Mouse (Mus musculus) monocyte, adult 2 months (primary cell): Measurements from ENCODE around the gene Wnt11.

Source experiments
- DNase-seq, 2 experiments: peaks; one replicate each; pipeline ENCODE4 v3.0.0; 2022; ENCODE audit warnings: low spot score in 2 of 2, low read depth in 1 of 2

Gene Wnt11

DNA sequence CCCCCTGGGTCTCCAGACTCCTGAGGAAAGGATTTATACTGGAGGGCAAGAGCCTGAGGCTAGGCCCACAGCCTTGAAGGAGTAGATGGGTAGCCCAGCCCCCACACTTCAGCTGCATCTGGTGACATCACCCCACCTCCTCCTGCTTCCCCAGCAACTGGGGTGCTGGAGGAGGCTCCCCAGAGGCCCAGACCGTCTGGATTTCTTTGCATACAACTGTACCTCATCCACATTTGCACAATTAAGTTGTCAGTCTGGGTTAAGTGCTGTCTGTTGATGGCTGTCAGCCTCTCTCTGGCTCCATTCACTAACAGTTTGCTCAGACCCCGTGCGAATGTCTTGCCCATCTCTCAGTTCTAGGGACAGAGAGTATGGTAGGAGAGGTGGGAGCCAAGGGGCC, 6.9 kb upstream of the Wnt11 start:
- no peak for DNase-seq

- no peak for DNase-seq
Observed at GRCm38 (mm10) chr7:98828876-98829275, 6.0 kb upstream of the Wnt11 start.

DNA sequence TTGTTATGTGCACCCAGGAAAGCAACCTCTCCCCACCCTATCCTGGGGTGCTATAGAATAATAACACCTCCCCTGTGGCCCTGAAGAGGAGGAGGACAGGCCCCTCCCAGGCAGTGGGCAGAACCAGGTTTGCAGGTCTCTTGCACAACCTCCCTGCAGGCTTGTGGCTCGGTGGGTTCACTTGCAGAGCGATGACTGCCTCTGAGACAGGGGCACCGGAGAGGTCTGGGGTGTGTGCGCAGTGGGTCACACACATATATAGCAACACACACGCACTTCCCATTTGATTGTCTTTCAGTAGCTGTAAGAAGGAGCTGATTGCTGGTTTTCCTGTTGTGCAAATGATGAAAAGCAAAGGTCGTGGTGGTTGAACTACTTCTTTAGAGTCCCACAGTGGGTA, 3.6 kb upstream of the Wnt11 start:
- no peak for DNase-seq

DNA sequence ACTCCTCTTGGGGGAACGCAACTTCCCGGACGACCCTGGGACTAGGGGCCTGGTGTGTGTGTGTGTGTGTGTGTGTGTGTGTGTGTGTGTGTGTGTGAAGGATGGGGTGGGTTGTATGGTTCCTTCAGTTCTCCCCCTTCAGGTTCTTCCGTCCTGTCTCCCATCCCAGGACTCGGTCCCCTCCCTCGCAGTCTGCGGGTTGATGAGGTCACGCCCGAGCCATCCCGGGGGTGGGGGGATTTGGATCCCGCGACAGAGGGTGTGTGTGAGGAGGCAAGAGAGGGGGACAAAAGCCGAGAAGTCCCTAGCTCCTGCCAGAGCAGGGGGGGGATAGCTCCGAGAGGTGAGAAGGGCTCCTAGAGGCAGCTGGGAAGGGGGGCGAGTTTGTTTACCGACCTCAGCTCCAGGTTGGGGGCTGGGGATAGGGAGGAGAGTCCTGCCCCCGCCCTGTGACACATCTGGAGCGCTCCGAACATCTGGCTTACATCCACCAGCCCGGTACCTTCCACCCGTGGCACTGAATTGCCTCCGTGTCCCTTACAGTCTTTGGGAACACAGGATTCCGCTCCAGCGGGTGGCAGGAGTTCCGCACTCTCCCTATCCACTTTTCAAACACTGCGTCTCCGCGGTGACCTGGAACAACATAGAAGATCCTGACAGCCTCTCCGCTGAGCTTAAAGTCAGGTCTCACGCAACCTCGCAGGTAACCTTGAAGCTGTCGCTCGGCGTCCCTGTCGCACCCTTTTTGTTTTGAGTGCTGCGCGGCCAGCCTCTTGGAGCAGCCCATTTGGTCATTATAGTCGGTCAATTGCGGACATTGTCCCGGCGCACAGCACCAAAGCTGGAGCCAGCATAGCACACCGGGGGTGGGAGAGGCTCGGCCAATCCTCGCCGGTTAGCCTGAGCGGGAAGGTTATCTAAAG, 868 bp downstream of the Wnt11 start:
- no peak for DNase-seq

GRCm38 (mm10) chr7:98836646-98837045, 1.7 kb downstream of the Wnt11 start:
- DNase-seq: peak; percentile 55 to 69

DNA sequence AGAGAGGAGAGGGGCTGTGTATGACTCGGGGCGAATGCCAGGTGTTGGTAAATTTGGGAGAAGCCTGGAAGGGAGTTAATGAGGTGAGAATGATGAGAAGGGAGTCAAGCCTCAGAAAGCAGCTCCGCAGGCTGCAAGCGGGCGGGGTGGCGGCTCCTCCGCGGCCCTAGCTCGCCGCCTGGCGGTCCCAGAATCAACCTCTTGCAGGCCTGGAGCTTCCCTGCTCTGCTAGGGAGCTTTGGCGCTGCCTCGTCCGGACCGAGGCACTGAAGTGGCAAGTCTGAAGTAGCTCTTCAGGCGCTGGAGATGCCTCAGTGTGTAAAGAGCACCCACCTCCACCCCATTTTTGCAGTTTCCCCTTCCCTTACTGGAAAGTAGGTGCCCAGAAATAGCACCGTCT, 3.0 kb downstream of the Wnt11 start:
- DNase-seq: peak; percentile 38 to 53

DNA sequence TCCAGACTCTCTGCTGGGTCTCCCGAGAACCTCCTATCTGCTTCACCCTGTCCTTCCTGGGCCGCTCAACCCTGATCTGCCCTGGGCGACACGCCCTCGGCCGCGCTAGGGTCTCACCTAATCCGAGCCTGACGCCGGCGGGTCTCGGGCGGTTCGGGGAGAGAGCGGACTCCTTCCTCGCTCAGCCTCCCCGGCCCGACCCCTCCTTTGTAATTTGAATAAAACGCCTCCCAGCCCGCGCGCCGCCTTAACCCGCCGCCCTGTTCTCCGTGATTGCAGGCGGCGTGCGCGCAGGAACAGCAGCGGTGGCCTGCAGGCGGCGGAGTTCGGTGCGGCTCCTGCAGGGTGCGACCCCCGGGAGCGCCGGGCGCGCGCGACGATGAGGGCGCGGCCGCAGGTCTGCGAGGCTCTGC, 3.8 kb downstream of the Wnt11 start:
- no peak for DNase-seq

DNA sequence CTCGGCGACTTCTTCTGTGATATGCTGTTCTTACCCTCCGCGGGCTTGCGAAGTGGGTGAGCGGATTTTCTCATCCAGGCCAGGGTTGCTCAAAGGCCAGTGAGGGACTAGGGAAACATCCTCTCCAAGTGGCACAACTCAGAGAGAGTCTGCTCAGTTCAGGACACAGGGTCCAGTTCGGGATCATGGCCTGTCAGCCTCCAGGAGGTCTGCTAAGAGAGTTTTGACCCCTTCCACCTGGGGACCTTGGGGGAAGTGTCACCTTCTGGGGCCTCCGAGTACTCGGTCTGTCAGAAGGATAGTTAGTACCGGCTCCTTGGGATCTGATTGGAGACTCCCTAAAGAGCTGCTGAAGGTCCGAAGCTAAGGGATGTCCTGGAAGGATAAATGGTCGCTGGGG, 4.4 kb downstream of the Wnt11 start:
- DNase-seq: no peak

- DNase-seq: no peak
Observed at GRCm38 (mm10) chr7:98840771-98841170, 5.9 kb downstream of the Wnt11 start.

DNA sequence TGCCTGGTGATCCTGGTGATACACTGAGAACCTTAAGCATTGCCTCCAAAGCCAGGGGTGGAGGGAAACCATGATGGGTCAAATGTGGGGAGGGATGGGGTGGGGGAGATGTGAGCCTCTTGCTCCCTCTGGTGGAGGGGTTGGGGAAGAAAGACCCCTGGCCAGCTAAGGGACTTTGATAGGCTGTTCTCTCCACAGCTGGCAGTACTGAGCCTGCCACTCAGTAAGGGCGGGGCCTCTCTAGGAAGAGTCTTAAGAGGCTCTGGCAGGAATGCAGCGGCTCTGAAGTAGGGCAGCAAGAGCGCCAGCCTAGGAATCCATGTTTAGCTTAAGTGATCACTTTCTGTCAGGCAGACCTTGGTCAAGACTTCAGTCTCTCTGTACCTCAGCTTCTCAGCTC, 6.9 kb downstream of the Wnt11 start:
- no peak for DNase-seq

GRCm38 (mm10) chr7:98842997-98843396, 8.1 kb downstream of the Wnt11 start:
- no peak for DNase-seq

DNA sequence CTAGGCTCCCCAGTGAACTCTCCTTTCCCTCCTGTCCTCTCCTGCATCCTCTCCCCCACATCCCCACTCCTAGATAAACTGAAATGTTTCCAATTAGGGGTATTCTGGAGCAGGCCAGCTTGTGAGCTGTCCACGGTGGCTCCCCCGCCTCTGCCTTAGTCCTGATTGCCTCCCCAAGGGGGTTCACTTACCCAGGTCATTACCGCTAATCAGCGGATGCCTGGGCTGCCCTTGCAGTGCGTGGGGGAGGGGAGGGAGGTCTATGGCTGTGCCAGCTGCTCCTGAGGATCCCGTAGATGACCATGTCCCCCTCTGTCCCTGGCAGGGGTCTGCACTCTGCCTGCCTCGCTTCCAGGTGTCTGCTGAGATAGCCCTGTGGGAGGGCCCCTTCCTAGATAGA, 8.7 kb downstream of the Wnt11 start:
- no peak for DNase-seq

- DNase-seq: no peak
Observed at GRCm38 (mm10) chr7:98848899-98849640, 14.2 kb downstream of the Wnt11 start.

DNA sequence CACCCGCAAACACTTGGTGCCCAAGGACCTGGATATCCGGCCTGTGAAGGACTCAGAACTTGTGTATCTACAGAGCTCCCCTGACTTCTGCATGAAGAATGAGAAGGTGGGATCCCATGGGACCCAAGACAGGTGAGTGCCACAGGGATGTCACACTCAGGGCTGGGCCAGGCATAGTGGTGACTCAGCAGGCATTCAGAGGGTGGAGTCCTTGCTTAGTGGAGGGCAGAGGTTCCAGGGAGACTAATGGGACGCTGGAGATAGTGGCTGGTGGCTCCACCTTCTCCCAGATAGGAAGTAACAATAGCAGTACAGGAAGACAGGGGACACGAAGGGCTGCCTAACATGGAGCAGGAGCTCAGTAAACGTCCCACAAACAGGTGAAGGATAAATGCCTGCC, 15.5 kb downstream of the Wnt11 start:
- no peak for DNase-seq

- no peak for DNase-seq
Observed at GRCm38 (mm10) chr7:98851220-98851619, 16.3 kb downstream of the Wnt11 start.

DNA sequence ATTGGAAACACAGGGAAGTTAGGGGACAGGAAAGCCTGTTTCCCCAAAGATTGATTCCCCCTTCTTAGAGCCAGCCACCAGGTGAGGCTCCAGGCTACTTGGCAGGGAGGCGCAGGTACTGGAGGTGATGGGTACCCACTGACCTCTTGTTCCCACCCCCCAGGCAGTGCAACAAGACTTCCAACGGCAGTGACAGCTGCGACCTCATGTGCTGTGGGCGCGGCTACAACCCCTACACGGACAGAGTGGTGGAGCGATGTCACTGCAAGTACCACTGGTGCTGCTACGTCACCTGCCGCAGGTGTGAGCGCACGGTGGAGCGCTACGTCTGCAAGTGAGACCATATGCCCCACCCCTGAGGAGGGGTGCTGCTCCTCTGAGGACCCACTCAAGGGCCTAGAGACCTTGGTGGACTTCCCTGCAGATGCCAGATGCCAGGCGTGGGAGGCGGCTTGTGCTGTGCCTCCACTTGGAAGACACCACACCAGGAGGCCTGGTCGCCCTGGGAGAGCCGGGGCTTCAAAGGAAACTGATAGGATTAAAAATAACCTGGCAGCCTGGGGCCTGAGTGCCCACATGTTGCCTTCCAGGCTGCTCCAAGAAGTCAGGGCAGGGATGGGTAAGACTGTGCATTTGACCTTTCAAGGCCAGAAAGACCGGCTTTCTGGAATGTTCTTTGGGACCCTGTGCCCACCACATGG, 18.2 kb downstream of the Wnt11 start:
- no peak for DNase-seq

DNA sequence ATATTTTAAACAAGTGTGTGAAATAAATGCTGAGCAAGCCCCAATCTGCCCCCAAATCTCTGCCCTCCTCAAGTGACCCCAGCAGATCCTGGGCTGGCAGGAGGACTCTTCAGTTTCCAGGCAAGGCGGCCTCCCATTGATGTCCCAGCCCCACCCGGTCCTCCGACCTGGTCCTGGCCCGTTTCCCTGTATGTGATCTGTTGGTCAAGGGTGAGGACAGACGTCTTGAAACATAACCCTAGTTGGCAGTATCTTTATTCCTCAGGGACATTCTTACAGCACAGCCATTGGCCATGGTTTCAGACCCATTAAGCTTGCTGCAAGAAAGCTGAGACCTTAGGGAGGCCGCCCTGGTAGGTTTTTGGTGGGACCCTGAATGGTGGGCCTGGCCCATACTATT, 18.9 kb downstream of the Wnt11 start:
- no peak for DNase-seq

DNA sequence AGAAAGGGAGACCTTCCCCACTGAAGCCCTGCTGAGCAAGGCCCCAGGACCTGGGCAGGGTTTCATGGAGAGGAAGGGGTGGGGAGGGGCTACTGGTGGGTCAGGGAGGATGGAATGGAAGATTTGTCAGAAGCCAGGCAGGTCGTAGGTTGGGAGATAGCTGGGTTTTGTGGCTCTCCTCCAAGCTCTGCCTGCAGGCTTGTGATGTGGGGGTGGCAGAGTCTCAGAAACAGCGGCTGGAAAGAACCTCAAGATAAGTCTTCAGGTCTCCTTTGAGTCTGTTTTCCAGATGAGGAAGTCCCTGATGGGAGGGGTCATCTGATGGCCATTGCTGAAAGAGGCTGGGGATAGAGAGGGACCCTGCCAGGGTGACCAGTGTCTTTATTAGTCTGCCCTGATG, 20.5 kb downstream of the Wnt11 start:
- no peak for DNase-seq

DNA sequence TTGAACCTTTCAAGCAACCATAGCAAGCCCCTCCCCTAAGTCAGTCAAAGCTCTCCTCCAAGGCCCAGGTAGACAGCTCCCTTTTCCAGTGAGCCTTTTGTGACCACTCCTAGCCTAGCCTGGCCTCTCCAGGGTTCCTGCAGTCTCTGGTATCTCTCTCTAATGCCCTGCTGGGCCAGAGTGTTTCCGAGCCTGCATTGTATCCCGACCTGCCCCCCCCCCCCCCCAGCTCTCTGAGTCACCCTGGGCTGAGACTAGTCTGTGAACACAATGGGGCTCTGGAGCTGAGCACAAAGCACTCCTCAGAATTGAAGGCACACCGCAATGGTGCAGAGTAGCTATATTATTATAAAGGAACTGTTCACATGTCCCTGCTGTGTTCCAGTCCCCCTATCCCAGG, 21.2 kb downstream of the Wnt11 start:
- no peak for DNase-seq

- no peak for DNase-seq
Observed at GRCm38 (mm10) chr7:98857094-98857493, 22.2 kb downstream of the Wnt11 start.

DNA sequence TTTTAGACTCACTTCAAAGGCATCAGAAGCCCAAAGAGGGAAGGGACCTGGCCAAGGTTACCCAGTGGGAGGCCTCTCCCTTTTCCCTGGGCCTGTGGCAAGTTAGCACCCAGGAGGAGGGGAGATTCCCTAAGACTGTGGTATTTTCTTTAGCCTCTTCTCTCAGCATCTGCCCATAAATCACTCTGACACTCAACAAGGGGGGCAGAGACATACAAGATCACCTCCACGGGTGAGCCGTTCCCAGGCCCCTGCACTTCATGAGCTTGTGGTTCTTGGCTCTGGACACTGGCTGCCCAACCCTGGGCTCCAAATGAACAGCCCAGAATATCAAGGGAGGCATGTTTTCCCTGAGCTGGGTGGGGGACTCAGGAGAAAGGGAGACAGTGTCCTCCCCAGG, 26.1 kb downstream of the Wnt11 start:
- no peak for DNase-seq

- DNase-seq: no peak
Observed at GRCm38 (mm10) chr7:98862994-98863393, 28.1 kb downstream of the Wnt11 start.
